10 mouse cellular contexts compared by ENCODE assay signal in the genomic region with DNA sequence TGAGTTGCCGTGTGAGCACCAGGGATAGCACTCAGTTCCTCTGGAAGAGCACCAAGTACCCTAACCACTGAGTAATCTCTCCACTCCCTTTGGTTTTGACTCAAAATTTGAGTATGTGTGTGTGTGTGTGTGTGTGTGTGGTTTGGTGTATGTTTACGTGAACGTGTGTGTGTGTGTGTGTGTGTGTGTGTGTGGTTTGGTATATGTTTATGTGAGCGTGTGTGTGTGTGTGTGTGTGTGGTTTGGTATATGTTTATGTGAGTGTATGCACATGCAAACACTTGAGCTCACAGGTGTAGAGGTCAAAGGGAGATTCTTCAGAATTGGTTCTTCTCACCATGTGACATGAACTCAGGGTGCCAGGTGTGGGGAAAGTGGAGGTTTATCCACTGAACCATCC. TPM values are rescaled to one million over a fixed set of nuclear protein-coding genes. Genes with fewer than 3 reads are reported as not detected.
DNase-seq lines count a peak whose midpoint lies in the region; ATAC-seq lines count a peak whose summit lies in the region.
"Had no signal": no experiment of that assay in that cellular context is flagged by ENCODE, and none has a peak within 500 bp of the region (broad histone marks: within the 10 kb centered on the region; RNA-seq: fewer than 3 reads in every experiment).

No protein-coding gene starts in this region.

- H3K9me3 ChIP-seq in heart, embryonic 14.5 days (ENCODE audit: control insufficient read depth, low read length): no peaks in the 10 kb centered on the region
- no peaks in the 10 kb centered on the region for H3K9me3 ChIP-seq in embryonic facial prominence, embryonic 12.5 days
- no peaks in the 10 kb centered on the region for H3K9me3 ChIP-seq in hindbrain, embryonic 16.5 days (ENCODE audit: control insufficient read depth, low read length)
- no peaks in the 10 kb centered on the region for H3K9me3 ChIP-seq in midbrain, embryonic 13.5 days

- no peak overlapping the region for H3K4me3 ChIP-seq in heart, embryonic 14.5 days (ENCODE audit: control insufficient read depth in 1 of 2, insufficient read depth in 1 of 2, low read depth in 1 of 2, low read length in 2 of 2)
- no peak overlapping the region for H3K4me3 ChIP-seq in embryonic facial prominence, embryonic 12.5 days
- H3K4me3 ChIP-seq in hindbrain, embryonic 16.5 days (ENCODE audit: low read length): no peak overlapping the region
- H3K4me3 ChIP-seq in midbrain, embryonic 13.5 days (replicated peaks): no peak overlapping the region

- intact Hi-C loops in gastrocnemius, postnatal 36 days (cut with DNase I): no loop called here

- 62% methylated on average over 4 of the region's 4 CpGs for WGBS in heart, embryonic 14.5 days
- WGBS in embryonic facial prominence, embryonic 12.5 days: 60% methylated on average over 4 of the region's 4 CpGs
- 66% methylated on average over 4 of the region's 4 CpGs for WGBS in hindbrain, embryonic 16.5 days
- 65% methylated on average over 4 of the region's 4 CpGs for WGBS in midbrain, embryonic 13.5 days

- H3K27me3 ChIP-seq in heart, embryonic 14.5 days (ENCODE audit: control insufficient read depth, insufficient read depth, low read length): no peaks in the 10 kb centered on the region
- H3K27me3 ChIP-seq in embryonic facial prominence, embryonic 12.5 days: no peaks in the 10 kb centered on the region
- H3K27me3 ChIP-seq in hindbrain, embryonic 16.5 days (replicated peaks; ENCODE audit: control insufficient read depth, insufficient read depth, low read length): no peaks in the 10 kb centered on the region
- H3K27me3 ChIP-seq in midbrain, embryonic 13.5 days: no peaks in the 10 kb centered on the region

- H3K4me1 ChIP-seq in heart, embryonic 14.5 days (ENCODE audit: control insufficient read depth in 2 of 2, insufficient read depth in 2 of 2, low read length in 2 of 2): no peaks in the 10 kb centered on the region
- H3K4me1 ChIP-seq in embryonic facial prominence, embryonic 12.5 days: no peaks in the 10 kb centered on the region
- H3K4me1 ChIP-seq in hindbrain, embryonic 16.5 days (ENCODE audit: control insufficient read depth, insufficient read depth, low read depth, low read length): no peaks in the 10 kb centered on the region
- no peaks in the 10 kb centered on the region for H3K4me1 ChIP-seq in midbrain, embryonic 13.5 days (replicated peaks)

- peak; percentile 79; the same call in 1 of the 2 replicates for ATAC-seq in heart, embryonic 14.5 days (ENCODE audit: insufficient number of reproducible peaks, insufficient read depth, low FRiP score, low read depth)
- peak; percentile 97 for ATAC-seq in embryonic facial prominence, embryonic 12.5 days (ENCODE audit: insufficient number of reproducible peaks, insufficient read depth, low FRiP score, low TSS enrichment)
- ATAC-seq in hindbrain, embryonic 16.5 days: peak; percentile 90
- peak; percentile 96 for ATAC-seq in midbrain, embryonic 13.5 days

- H3K4me2 ChIP-seq in heart, embryonic 14.5 days (ENCODE audit: low read length): no peak overlapping the region
- no peak overlapping the region for H3K4me2 ChIP-seq in embryonic facial prominence, embryonic 12.5 days (replicated peaks)
- H3K4me2 ChIP-seq in hindbrain, embryonic 16.5 days (ENCODE audit: low read length): no peak overlapping the region
- H3K4me2 ChIP-seq in midbrain, embryonic 13.5 days (replicated peaks): no peak overlapping the region

- no peak overlapping the region for H3K9ac ChIP-seq in heart, embryonic 14.5 days (ENCODE audit: low read length)
- H3K9ac ChIP-seq in embryonic facial prominence, embryonic 12.5 days: no peak overlapping the region
- H3K9ac ChIP-seq in hindbrain, embryonic 16.5 days (ENCODE audit: low read depth, low read length): no peak overlapping the region
- no peak overlapping the region for H3K9ac ChIP-seq in midbrain, embryonic 13.5 days (replicated peaks)

- no peaks in the 10 kb centered on the region for H3K36me3 ChIP-seq in heart, embryonic 14.5 days (ENCODE audit: control insufficient read depth, insufficient read depth, low read length)
- no peaks in the 10 kb centered on the region for H3K36me3 ChIP-seq in embryonic facial prominence, embryonic 12.5 days
- no peaks in the 10 kb centered on the region for H3K36me3 ChIP-seq in hindbrain, embryonic 16.5 days (ENCODE audit: control insufficient read depth, insufficient read depth, low read length)
- no peaks in the 10 kb centered on the region for H3K36me3 ChIP-seq in midbrain, embryonic 13.5 days

- H3K27ac ChIP-seq in heart, embryonic 14.5 days (replicated peaks in 1 of 2; ENCODE audit: control insufficient read depth in 1 of 2, insufficient read depth in 1 of 2, low read depth in 2 of 2, low read length in 2 of 2): no peak overlapping the region
- H3K27ac ChIP-seq in embryonic facial prominence, embryonic 12.5 days: no peak overlapping the region
- H3K27ac ChIP-seq in hindbrain, embryonic 16.5 days (ENCODE audit: low read depth, low read length): no peak overlapping the region
- no peak overlapping the region for H3K27ac ChIP-seq in midbrain, embryonic 13.5 days

- no peak for DNase-seq in heart, adult 8-10 months (ENCODE audit: low spot score)
- DNase-seq in gastrocnemius, postnatal 10 days: no peak
- DNase-seq in gastrocnemius, postnatal 36 days: no peak
- no peak for DNase-seq in urinary bladder, postnatal 14 days (ENCODE audit: low spot score)
- DNase-seq: kidney, adult 18-20 months had no signal

RNA-seq across cellular contexts. Expression of a gene that starts 11.7 kb away (rescaled TPM):
- polyA plus RNA-seq in heart, embryonic 14.5 days (2014; fragmentation: Nextera tagmentation; extraction: Ambion mirVana): 5.1 and 8.5 TPM in 2 replicates
- under 1 TPM in 1 of 4 experiments, not detected in 3; 0.57 TPM for total RNA-seq in heart, adult 8-10 months (2022)
- polyA plus RNA-seq in embryonic facial prominence, embryonic 12.5 days (2016; fragmentation: Nextera tagmentation; extraction: Ambion mirVana): 1.8 TPM in 2 replicates
- 0.36 and 0.39 TPM in 2 replicates for polyA plus RNA-seq in hindbrain, embryonic 16.5 days (2015; fragmentation: Nextera tagmentation; extraction: Ambion mirVana)
- 1.1 and 1.3 TPM in 2 replicates for polyA plus RNA-seq in midbrain, embryonic 13.5 days (2015; fragmentation: Nextera tagmentation; extraction: Ambion mirVana)
- total RNA-seq in gastrocnemius, postnatal 10 days (2021): under 1 TPM in 1 of 2 experiments, not detected in 1; 0.21 TPM
- not detected for total RNA-seq in gastrocnemius, postnatal 36 days (2021)
- total RNA-seq: neutrophil, adult 5-6 weeks had no signal

RNA-seq across cellular contexts. Expression of a gene that starts 31.0 kb away (rescaled TPM):
- polyA plus RNA-seq in heart, embryonic 14.5 days (2014; fragmentation: Nextera tagmentation; extraction: Ambion mirVana): 1.6 and 2.9 TPM in 2 replicates
- 1 to 10 TPM in 2 of 4 experiments, under 1 TPM in 2; 0.86 to 2.1 (median 1.0) TPM for total RNA-seq in heart, adult 8-10 months (2022)
- polyA plus RNA-seq in embryonic facial prominence, embryonic 12.5 days (2016; fragmentation: Nextera tagmentation; extraction: Ambion mirVana): 9.1 and 10.0 TPM in 2 replicates
- polyA plus RNA-seq in hindbrain, embryonic 16.5 days (2015; fragmentation: Nextera tagmentation; extraction: Ambion mirVana): 42.3 and 47.8 TPM in 2 replicates
- polyA plus RNA-seq in midbrain, embryonic 13.5 days (2015; fragmentation: Nextera tagmentation; extraction: Ambion mirVana): 30.4 and 35.6 TPM in 2 replicates
- total RNA-seq in gastrocnemius, postnatal 10 days (2021): 1 to 10 TPM in 1 of 2 experiments, under 1 TPM in 1; 0.97 to 1.5 TPM
- under 1 TPM; 0.36 to 0.54 TPM for total RNA-seq in gastrocnemius, postnatal 36 days (2021)
- total RNA-seq: neutrophil, adult 5-6 weeks had no signal

RNA-seq across cellular contexts. Expression of a gene that starts 40.9 kb away (rescaled TPM):
- polyA plus RNA-seq in heart, embryonic 14.5 days (2014; fragmentation: Nextera tagmentation; extraction: Ambion mirVana): 11.1 and 15.8 TPM in 2 replicates
- total RNA-seq in heart, adult 8-10 months (2022): 1 to 10 TPM; 8.8 to 9.8 (median 9.6) TPM
- 29.0 and 29.6 TPM in 2 replicates for polyA plus RNA-seq in embryonic facial prominence, embryonic 12.5 days (2016; fragmentation: Nextera tagmentation; extraction: Ambion mirVana)
- polyA plus RNA-seq in hindbrain, embryonic 16.5 days (2015; fragmentation: Nextera tagmentation; extraction: Ambion mirVana): 43.1 and 52.0 TPM in 2 replicates
- polyA plus RNA-seq in midbrain, embryonic 13.5 days (2015; fragmentation: Nextera tagmentation; extraction: Ambion mirVana): 33.0 and 34.1 TPM in 2 replicates
- 10 to 100 TPM; 13.6 to 15.4 TPM for total RNA-seq in gastrocnemius, postnatal 10 days (2021)
- 10 to 100 TPM in 1 of 2 experiments, 1 to 10 TPM in 1; 8.4 to 10.4 TPM for total RNA-seq in gastrocnemius, postnatal 36 days (2021)

RNA-seq across cellular contexts. Expression of a gene that starts 55.9 kb away (rescaled TPM):
- 36.0 and 38.0 TPM in 2 replicates for polyA plus RNA-seq in heart, embryonic 14.5 days (2014; fragmentation: Nextera tagmentation; extraction: Ambion mirVana)
- total RNA-seq in heart, adult 8-10 months (2022): 10 to 100 TPM; 20.6 to 24.2 (median 23.3) TPM
- 62.0 and 66.2 TPM in 2 replicates for polyA plus RNA-seq in embryonic facial prominence, embryonic 12.5 days (2016; fragmentation: Nextera tagmentation; extraction: Ambion mirVana)
- 113 and 119 TPM in 2 replicates for polyA plus RNA-seq in hindbrain, embryonic 16.5 days (2015; fragmentation: Nextera tagmentation; extraction: Ambion mirVana)
- 93.4 and 99.6 TPM in 2 replicates for polyA plus RNA-seq in midbrain, embryonic 13.5 days (2015; fragmentation: Nextera tagmentation; extraction: Ambion mirVana)
- total RNA-seq in gastrocnemius, postnatal 10 days (2021): 10 to 100 TPM; 19.0 to 23.9 TPM
- total RNA-seq in gastrocnemius, postnatal 36 days (2021): 10 to 100 TPM; 21.3 to 23.0 TPM
